Mouse (Mus musculus) ES-E14 (cell line): ENCODE data around the gene Rxrb.

Source experiments
- CHD2 ChIP-seq: IDR thresholded peaks from 2 replicates; pipeline ENCODE4 v1.6.1; 2014; ENCODE audit warnings: mild to moderate bottlenecking, low read depth, low read length, inconsistent platforms
- HCFC1 ChIP-seq: IDR thresholded peaks from 2 replicates; pipeline ENCODE4 v1.6.1; 2012; ENCODE audit warnings: low read length, inconsistent platforms, borderline replicate concordance; ENCODE audit not compliant: insufficient read depth
- MAFK ChIP-seq: IDR thresholded peaks from 2 replicates; pipeline ENCODE4 v1.6.1; 2014; ENCODE audit warnings: mild to moderate bottlenecking, low read depth, low read length, inconsistent platforms; ENCODE audit not compliant: insufficient read depth
- ZC3H11A ChIP-seq: IDR thresholded peaks from 2 replicates; pipeline ENCODE4 v1.6.1; 2012; ENCODE audit warnings: low read depth, mild to moderate bottlenecking, inconsistent platforms, low read length, borderline replicate concordance
- ZNF384 ChIP-seq: IDR thresholded peaks from 2 replicates; pipeline ENCODE4 v1.6.1; 2012; ENCODE audit warnings: low read depth, low read length, inconsistent platforms

GRCm38 (mm10) chr17:34031465-34032173 is at the start of gene Rxrb, which contains the start of gene Slc39a7:
- TF ChIP-seq ZC3H11A (no peak), CHD2 (peak; percentile 97), MAFK (no peak), ZNF384 (no peak), HCFC1 (peak; percentile 88)
